8 mouse cellular contexts compared by ENCODE assay signal in genomic region chr7:105726144-105726979, GRCm38 (mm10). TPM values are rescaled to one million over a fixed set of nuclear protein-coding genes. Genes with fewer than 3 reads are reported as not detected.
DNase-seq lines count a peak whose midpoint lies in the region; ATAC-seq and TF ChIP-seq lines count a peak whose summit lies in the region.

No protein-coding gene starts in this region.

- peak; percentile 94 for TF ChIP-seq CTCF in layer of hippocampus, adult 2 months (conservative IDR thresholded peaks at IDR 0.05)

- H3K36me3 ChIP-seq in forebrain, embryonic 16.5 days (ENCODE audit: control insufficient read depth, insufficient read depth): no peaks in the 10 kb centered on the region; the same call in 1 of the 2 replicates
- H3K36me3 ChIP-seq in intestine, embryonic 15.5 days: 0 out of 2 replicates have a peak, but pooled peaks cover 5% of the 10 kb centered on the region
- peaks cover 15% of the 10 kb centered on the region for H3K36me3 ChIP-seq in limb, embryonic 15.5 days
- no peaks in the 10 kb centered on the region for H3K36me3 ChIP-seq in midbrain, embryonic 15.5 days (replicated peaks)

- H3K27ac ChIP-seq in layer of hippocampus, adult 2 months: peak overlapping the region; percentile 63
- peak overlapping the region; percentile 50 for H3K27ac ChIP-seq in forebrain, embryonic 16.5 days (ENCODE audit: low read length)
- H3K27ac ChIP-seq in intestine, embryonic 15.5 days: no peak overlapping the region
- no peak overlapping the region for H3K27ac ChIP-seq in limb, embryonic 15.5 days
- H3K27ac ChIP-seq in midbrain, embryonic 15.5 days: peak overlapping the region; percentile 62

- H3K27me3 ChIP-seq in forebrain, embryonic 16.5 days (replicated peaks; ENCODE audit: control insufficient read depth, insufficient read depth, low read length): no peaks in the 10 kb centered on the region
- H3K27me3 ChIP-seq in intestine, embryonic 15.5 days (replicated peaks): no peaks in the 10 kb centered on the region
- H3K27me3 ChIP-seq in limb, embryonic 15.5 days: no peaks in the 10 kb centered on the region
- H3K27me3 ChIP-seq in midbrain, embryonic 15.5 days (replicated peaks): no peaks in the 10 kb centered on the region

- no peak overlapping the region for H3K4me3 ChIP-seq in layer of hippocampus, adult 2 months
- no peak overlapping the region for H3K4me3 ChIP-seq in forebrain, embryonic 16.5 days (replicated peaks; ENCODE audit: low read length)
- no peak overlapping the region for H3K4me3 ChIP-seq in intestine, embryonic 15.5 days (replicated peaks)
- no peak overlapping the region for H3K4me3 ChIP-seq in limb, embryonic 15.5 days
- no peak overlapping the region for H3K4me3 ChIP-seq in midbrain, embryonic 15.5 days

- no peak overlapping the region for H3K4me2 ChIP-seq in forebrain, embryonic 16.5 days (ENCODE audit: low read length)
- no peak overlapping the region for H3K4me2 ChIP-seq in intestine, embryonic 15.5 days (replicated peaks)
- no peak overlapping the region for H3K4me2 ChIP-seq in limb, embryonic 15.5 days
- no peak overlapping the region for H3K4me2 ChIP-seq in midbrain, embryonic 15.5 days

- 75% methylated on average over 4 of the region's 4 CpGs for WGBS in forebrain, embryonic 16.5 days
- 84% methylated on average over 4 of the region's 4 CpGs for WGBS in intestine, embryonic 15.5 days
- 83% methylated on average over 4 of the region's 4 CpGs for WGBS in limb, embryonic 15.5 days
- WGBS in midbrain, embryonic 15.5 days: 80% methylated on average over 4 of the region's 4 CpGs

- ATAC-seq in forebrain, embryonic 16.5 days: peak; percentile 77
- peak; percentile 89 for ATAC-seq in intestine, embryonic 15.5 days
- ATAC-seq in limb, embryonic 15.5 days (ENCODE audit: insufficient number of reproducible peaks, low FRiP score, low TSS enrichment, low read depth): 0 out of 2 replicates have a peak, but pooled peaks have one; percentile 30
- peak; percentile 90 for ATAC-seq in midbrain, embryonic 15.5 days (replicated peaks)

- peak; percentile 70 to 71 for DNase-seq in layer of hippocampus, adult 2 months (ENCODE audit: low spot score in 2 of 2)
- no peak for DNase-seq in layer of hippocampus, postnatal 25 days (ENCODE audit: extremely low spot score in 1 of 2, low spot score in 1 of 2)
- DNase-seq in cerebellum, adult 11 months: peak; percentile 54
- DNase-seq in thymus, postnatal 0 days (ENCODE audit: low spot score): peak; percentile 70

- H3K9ac ChIP-seq in forebrain, embryonic 16.5 days (replicated peaks; ENCODE audit: low read depth, low read length): peak overlapping the region; percentile 42
- H3K9ac ChIP-seq in intestine, embryonic 15.5 days: no peak overlapping the region
- H3K9ac ChIP-seq in limb, embryonic 15.5 days: no peak overlapping the region
- no peak overlapping the region for H3K9ac ChIP-seq in midbrain, embryonic 15.5 days

- peaks cover 7% of the 10 kb centered on the region; the same call in 1 of the 2 replicates for H3K4me1 ChIP-seq in forebrain, embryonic 16.5 days (replicated peaks; ENCODE audit: control insufficient read depth, insufficient read depth, low read length)
- no peaks in the 10 kb centered on the region for H3K4me1 ChIP-seq in intestine, embryonic 15.5 days (replicated peaks)
- H3K4me1 ChIP-seq in limb, embryonic 15.5 days: peaks cover 3% of the 10 kb centered on the region; the same call in 1 of the 2 replicates
- peaks cover 4% of the 10 kb centered on the region for H3K4me1 ChIP-seq in midbrain, embryonic 15.5 days

- peaks cover 2% of the 10 kb centered on the region; the same call in 1 of the 2 replicates for H3K9me3 ChIP-seq in forebrain, embryonic 16.5 days (ENCODE audit: control insufficient read depth, low read length)
- no peaks in the 10 kb centered on the region for H3K9me3 ChIP-seq in intestine, embryonic 15.5 days
- H3K9me3 ChIP-seq in limb, embryonic 15.5 days: no peaks in the 10 kb centered on the region
- H3K9me3 ChIP-seq in midbrain, embryonic 15.5 days: no peaks in the 10 kb centered on the region

RNA-seq across cellular contexts. Expression of gene Ilk, which starts 10.0 kb away (rescaled TPM):
- 10 to 100 TPM; 79.7 to 83.2 TPM for total RNA-seq in layer of hippocampus, adult 2 months (2021)
- 10 to 100 TPM; 79.7 to 88.1 TPM for total RNA-seq in layer of hippocampus, postnatal 25 days (2021)
- polyA plus RNA-seq in forebrain, embryonic 16.5 days (2015; fragmentation: Nextera tagmentation; extraction: Ambion mirVana): 191 and 228 TPM in 2 replicates
- 313 and 320 TPM in 2 replicates for polyA plus RNA-seq in intestine, embryonic 15.5 days (2015; fragmentation: Nextera tagmentation; extraction: Ambion mirVana)
- polyA plus RNA-seq in limb, embryonic 15.5 days (2015; fragmentation: Nextera tagmentation; extraction: Ambion mirVana): 327 and 418 TPM in 2 replicates
- polyA plus RNA-seq in midbrain, embryonic 15.5 days (2015; fragmentation: Nextera tagmentation; extraction: Ambion mirVana): 192 and 207 TPM in 2 replicates
- 206 and 210 TPM in 2 replicates for polyA plus RNA-seq in thymus, postnatal 0 days (2015; fragmentation: Nextera tagmentation; extraction: Ambion mirVana)

RNA-seq across cellular contexts. Expression of gene Rrp8, which starts 10.8 kb away (rescaled TPM):
- total RNA-seq in layer of hippocampus, adult 2 months (2021): 10 to 100 TPM in 1 of 2 experiments, 1 to 10 TPM in 1; 8.9 to 14.3 TPM
- total RNA-seq in layer of hippocampus, postnatal 25 days (2021): 10 to 100 TPM in 1 of 2 experiments, 1 to 10 TPM in 1; 9.2 to 10.7 TPM
- polyA plus RNA-seq in forebrain, embryonic 16.5 days (2015; fragmentation: Nextera tagmentation; extraction: Ambion mirVana): 25.3 and 26.3 TPM in 2 replicates
- 32.4 and 34.4 TPM in 2 replicates for polyA plus RNA-seq in intestine, embryonic 15.5 days (2015; fragmentation: Nextera tagmentation; extraction: Ambion mirVana)
- polyA plus RNA-seq in limb, embryonic 15.5 days (2015; fragmentation: Nextera tagmentation; extraction: Ambion mirVana): 36.4 and 41.8 TPM in 2 replicates
- 22.4 and 22.9 TPM in 2 replicates for polyA plus RNA-seq in midbrain, embryonic 15.5 days (2015; fragmentation: Nextera tagmentation; extraction: Ambion mirVana)
- 38.6 and 45.8 TPM in 2 replicates for polyA plus RNA-seq in thymus, postnatal 0 days (2015; fragmentation: Nextera tagmentation; extraction: Ambion mirVana)

RNA-seq across cellular contexts. Expression of gene Taf10, which starts 17.8 kb away (rescaled TPM):
- 100 to 1,000 TPM; 112 to 120 TPM for total RNA-seq in layer of hippocampus, adult 2 months (2021)
- 100 to 1,000 TPM; 122 to 128 TPM for total RNA-seq in layer of hippocampus, postnatal 25 days (2021)
- 85.8 and 89.5 TPM in 2 replicates for polyA plus RNA-seq in forebrain, embryonic 16.5 days (2015; fragmentation: Nextera tagmentation; extraction: Ambion mirVana)
- 134 and 140 TPM in 2 replicates for polyA plus RNA-seq in intestine, embryonic 15.5 days (2015; fragmentation: Nextera tagmentation; extraction: Ambion mirVana)
- polyA plus RNA-seq in limb, embryonic 15.5 days (2015; fragmentation: Nextera tagmentation; extraction: Ambion mirVana): 80.1 and 104 TPM in 2 replicates
- polyA plus RNA-seq in midbrain, embryonic 15.5 days (2015; fragmentation: Nextera tagmentation; extraction: Ambion mirVana): 89.7 and 99.0 TPM in 2 replicates
- 206 and 214 TPM in 2 replicates for polyA plus RNA-seq in thymus, postnatal 0 days (2015; fragmentation: Nextera tagmentation; extraction: Ambion mirVana)

RNA-seq across cellular contexts. Expression of gene Tpp1, which starts 25.7 kb away (rescaled TPM):
- 10 to 100 TPM; 73.2 to 73.4 TPM for total RNA-seq in layer of hippocampus, adult 2 months (2021)
- total RNA-seq in layer of hippocampus, postnatal 25 days (2021): 10 to 100 TPM; 61.4 to 61.8 TPM
- polyA plus RNA-seq in forebrain, embryonic 16.5 days (2015; fragmentation: Nextera tagmentation; extraction: Ambion mirVana): 30.2 and 35.2 TPM in 2 replicates
- polyA plus RNA-seq in intestine, embryonic 15.5 days (2015; fragmentation: Nextera tagmentation; extraction: Ambion mirVana): 109 TPM in 2 replicates
- 74.3 and 75.9 TPM in 2 replicates for polyA plus RNA-seq in limb, embryonic 15.5 days (2015; fragmentation: Nextera tagmentation; extraction: Ambion mirVana)
- polyA plus RNA-seq in midbrain, embryonic 15.5 days (2015; fragmentation: Nextera tagmentation; extraction: Ambion mirVana): 38.7 and 43.4 TPM in 2 replicates
- polyA plus RNA-seq in thymus, postnatal 0 days (2015; fragmentation: Nextera tagmentation; extraction: Ambion mirVana): 51.8 and 57.2 TPM in 2 replicates

Comparison
In these comparisons a context has a peak if more than half of its experiments do, and no peak if none do; other contexts are left out.
1. DNase-seq: peak in layer of hippocampus, adult 2 months (2 of 2), cerebellum, adult 11 months (single experiment) and thymus, postnatal 0 days (single experiment); none in layer of hippocampus, postnatal 25 days (0 of 2).
2. H3K27ac ChIP-seq: peak in layer of hippocampus, adult 2 months (single experiment), forebrain, embryonic 16.5 days (single experiment) and midbrain, embryonic 15.5 days (single experiment); none in intestine, embryonic 15.5 days (single experiment) and limb, embryonic 15.5 days (single experiment).
3. ATAC-seq: peak in every context shown above with its lines; median percentile 90 in midbrain, embryonic 15.5 days; 89 in intestine, embryonic 15.5 days; 77 in forebrain, embryonic 16.5 days; 30 in limb, embryonic 15.5 days.